Mouse (Mus musculus) frontal cortex, adult (tissue): ENCODE results near the gene Igll1.

Experiments used
- ATAC-seq: cut with Nextera tagmentation; 2 replicates; pipeline ENCODE4 v1.9.2; 2017; ENCODE audit warnings: mild to moderate bottlenecking, moderate library complexity, mixed read lengths; ENCODE audit not compliant: low TSS enrichment

Gene Igll1

DNA sequence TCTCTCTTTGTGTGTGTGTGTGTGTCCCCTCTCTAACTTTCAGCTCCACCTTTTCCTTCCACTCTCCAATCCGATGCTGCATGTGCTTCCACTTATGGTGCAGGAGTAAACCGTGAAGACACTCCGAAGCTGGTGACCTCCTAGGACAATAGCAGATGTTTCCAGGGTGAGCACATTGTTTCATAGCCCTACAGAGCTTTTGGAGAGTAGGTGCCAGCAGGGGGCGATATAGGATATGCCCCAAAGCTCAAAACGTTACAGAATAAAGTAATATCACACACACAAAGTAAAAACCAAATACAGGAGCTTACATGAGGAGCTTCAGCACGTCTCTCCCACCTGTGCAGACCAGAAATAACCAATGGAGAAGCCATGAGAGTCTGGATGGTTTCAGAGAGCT, 8.9 kb downstream of the Igll1 start:
- ATAC-seq: peak; percentile 66

DNA sequence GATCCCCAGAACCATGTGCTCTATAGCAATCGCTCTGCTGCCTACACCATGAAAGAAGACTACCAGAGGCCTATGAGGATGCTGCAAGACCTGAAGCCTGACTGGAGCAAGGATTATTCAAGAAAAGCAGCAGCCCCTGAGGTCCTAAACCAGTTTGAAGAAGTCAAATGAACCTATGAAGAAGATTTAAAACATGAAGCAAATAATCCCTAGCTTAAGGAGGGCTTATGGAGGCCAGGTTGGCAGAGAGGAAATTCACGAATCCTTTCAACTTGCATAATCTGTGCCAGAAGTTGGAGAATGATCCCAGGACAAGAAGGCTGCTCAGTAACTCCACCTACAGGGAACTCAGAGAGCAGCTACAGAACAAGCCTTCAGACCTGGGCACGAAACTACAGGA, 11.4 kb downstream of the Igll1 start:
- ATAC-seq: no peak

DNA sequence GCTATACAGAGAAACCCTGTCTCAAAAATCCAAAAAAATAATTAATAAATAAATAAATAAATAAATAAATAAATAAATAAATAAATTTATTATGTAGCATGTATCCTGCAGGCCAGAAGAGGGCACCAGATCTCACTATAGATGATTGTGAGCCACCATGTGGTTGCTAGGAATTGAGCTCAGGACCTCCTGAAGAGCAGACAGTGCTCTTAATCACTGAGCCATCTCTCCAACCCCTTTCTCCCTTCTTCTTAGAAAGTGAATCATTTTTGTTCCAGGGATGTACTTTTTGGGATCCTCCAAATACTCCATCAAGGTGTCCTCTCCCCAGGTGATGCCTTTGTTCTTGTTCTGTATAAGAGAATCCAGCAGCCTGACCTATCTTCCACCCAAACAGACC, 14.6 kb downstream of the Igll1 start:
- ATAC-seq: no peak

DNA sequence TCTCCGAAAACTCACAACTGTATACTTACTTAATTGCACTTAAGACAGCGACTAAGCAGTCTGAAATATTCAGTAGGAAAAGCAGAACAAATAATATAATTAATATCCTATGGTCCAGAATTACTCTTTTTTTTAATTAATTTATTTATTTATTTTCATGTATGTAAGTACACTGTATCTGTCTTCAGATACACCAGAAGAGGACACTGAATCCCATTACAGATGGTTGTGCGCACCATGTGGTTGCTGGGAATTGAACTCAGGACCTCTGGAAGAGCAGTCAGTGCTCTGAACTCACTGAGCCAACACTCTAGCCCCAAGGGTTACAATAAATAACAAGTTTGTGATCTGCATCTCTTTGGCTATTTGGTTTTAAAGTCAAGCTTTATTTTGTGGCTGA, 34.1 kb downstream of the Igll1 start:
- ATAC-seq: no peak

DNA sequence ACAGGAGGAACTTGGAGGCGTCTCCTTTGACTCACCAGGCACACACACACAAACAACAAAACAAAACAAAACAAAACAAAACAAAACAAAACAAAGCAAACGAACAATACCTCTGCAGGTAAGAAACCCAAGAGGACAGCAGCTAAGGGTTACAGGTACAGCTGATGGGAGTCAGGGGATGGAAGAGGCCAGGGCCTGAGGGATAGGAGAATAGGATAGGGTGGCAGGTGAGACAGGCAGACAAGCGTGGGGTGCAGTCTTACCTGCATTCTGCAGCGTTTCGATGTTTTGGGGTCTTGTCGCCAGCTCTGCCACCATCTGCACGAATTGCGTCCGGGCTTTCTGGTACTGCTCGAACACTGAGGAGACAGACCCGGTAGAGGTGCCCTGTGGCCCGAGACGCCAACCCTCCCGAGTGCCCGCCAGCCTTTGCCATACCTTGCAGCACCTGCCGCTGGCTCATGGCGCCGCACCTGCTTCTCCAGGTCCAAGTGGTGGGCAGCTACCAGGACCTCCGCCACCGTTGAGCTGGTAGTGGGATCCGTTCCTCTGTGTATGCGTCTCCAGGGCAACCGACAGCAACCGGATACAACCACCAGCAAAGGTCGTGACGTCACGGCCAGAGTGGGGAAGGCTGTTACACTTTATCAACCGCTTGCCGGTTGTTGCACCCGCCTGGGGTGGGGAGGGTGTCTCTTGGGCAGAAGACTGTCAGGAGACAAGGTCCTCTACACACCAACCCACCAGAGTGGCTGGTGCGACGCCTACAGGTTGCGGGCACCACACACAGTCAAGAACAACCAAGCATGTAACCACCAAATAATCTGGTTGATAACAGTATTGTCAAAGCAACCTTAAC, 34.8 kb downstream of the Igll1 start, which contains the start of gene Spag6l:
Gene Spag6l (minus strand): TSS at position 700 of the 859 bp plus-strand sequence.
- peak; percentile 95 for ATAC-seq

DNA sequence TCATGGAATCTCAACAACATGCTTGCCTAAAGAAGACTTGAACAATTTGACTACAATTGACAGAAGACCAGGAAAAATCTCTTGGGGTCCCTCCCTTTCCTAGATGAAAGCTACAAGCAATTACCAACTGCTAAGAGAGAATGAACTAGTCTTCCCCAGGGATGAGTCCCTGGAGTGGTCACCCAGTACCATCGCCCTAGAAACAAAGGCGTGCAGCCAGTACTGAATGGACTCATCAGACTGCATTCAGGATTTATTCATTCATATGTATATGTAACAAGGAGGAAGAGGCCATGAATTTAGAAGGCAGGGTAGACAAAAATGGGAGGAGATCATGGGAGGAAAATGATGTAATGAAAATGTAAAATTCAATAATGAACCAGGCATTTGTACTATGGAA, 37.6 kb downstream of the Igll1 start:
- no peak for ATAC-seq

DNA sequence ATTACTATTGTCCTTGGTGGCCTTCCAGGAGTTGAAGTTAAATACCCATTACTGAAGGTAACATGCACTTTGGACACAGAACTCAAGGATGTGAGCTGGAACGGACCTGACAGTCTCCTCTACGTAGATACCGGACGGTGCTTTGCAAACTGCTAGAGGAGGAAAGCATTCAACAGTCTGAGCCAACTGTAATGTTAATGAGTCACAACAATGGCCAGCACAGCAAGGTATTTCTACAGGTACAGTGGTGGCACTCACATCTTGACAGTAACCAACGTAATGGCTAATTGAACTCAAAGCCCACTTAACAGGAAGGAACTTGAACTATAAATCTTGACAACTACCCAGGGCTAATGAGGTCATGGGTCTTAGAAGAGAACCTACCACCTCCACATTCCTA, 38.3 kb downstream of the Igll1 start:
- no peak for ATAC-seq
